Mouse (Mus musculus): Measurements from ENCODE around the gene Glp1r.

The Glp1r gene

DNA sequence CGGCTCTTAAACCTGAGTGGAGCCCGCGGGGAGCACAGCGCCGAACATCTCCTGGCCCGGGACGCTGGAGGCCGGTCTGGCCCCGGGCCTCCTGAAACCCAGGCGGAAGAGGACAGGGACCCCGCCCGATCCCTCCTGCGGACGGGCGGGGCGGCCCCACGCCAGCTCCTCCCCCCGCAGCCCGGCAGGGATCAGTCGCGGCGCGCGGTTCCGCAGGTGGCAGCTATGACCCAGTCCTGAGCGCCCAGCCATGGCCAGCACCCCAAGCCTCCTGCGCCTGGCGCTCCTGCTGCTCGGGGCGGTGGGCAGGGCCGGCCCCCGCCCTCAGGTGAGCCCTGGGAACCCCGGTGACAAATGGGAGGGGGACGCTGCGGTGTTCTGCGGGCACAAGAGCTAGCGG lies at the start of gene Glp1r:
TSS of gene Glp1r (plus strand) at position 191 of the 400 bp plus-strand sequence.
- DNase-seq: no peak

DNA sequence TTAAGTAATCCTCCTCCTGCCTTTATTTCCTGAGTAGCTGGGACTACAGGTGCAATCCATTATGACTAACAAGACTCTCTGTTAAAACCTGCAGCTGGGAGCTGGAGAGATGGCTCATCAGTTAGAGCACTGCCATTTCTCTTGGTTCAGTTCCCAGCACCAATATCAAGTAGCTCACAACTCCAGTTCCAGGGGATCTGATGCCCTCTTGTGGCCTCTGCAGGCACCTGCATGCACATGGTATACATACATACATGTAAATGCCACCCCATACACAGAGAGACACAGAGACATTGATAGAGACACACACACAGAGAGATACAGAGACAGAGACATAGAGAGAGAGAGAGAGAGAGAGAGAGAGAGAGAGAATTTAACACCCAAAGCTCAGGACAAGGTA lies 49.3 kb upstream of the Glp1r start:
- no peak for DNase-seq

DNA sequence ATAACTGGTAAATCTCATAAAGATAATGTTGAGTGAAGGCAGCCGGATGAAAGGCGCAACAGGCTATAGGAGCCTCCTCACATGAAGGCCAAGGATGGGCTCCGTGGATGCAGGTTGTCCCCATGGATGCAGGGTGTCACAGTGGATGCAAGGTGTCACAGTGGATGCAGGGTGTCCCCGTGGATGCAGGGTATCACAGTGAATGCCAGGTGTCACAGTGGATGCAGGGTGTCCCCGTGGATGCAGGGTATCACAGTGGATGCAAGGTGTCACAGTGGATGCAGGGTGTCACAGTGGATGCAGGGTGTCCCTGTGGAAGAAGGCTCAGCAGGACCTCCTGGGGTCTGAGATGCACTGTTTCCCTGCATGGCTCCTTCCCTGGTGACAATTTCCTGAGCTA lies 44.3 kb upstream of the Glp1r start:
- no peak for DNase-seq

DNA sequence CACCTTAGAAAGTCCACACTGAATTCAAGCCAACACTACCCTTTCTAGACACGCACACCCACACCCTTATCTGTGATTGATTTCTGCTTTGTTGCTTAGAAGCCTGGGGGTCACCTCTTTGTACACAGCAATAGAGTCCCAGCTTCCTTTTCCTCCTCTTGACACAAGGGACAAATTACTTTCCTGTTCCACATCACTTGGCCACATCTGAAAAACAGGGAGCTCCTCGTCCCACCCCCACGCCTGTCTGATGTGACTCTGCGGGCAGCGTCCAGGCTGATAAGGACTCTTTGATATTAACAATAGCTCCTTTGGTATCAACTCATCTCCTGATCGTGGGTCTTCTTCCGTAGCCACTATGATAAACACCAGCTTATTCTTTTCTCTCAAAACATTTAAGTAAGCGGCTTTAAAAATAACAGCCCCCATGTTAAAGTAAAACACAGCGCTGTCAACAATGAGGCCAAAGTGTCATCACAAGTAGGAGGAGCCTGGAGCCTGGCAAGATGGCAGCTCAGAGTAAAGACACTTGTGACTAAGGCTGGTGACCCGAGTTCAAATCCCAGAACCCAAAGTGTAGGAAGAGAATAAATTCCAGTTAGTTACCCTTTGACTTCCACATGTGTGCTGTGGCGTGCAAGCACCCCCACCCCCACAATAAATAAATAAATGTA lies 42.9 kb upstream of the Glp1r start:
- no peak for DNase-seq

DNA sequence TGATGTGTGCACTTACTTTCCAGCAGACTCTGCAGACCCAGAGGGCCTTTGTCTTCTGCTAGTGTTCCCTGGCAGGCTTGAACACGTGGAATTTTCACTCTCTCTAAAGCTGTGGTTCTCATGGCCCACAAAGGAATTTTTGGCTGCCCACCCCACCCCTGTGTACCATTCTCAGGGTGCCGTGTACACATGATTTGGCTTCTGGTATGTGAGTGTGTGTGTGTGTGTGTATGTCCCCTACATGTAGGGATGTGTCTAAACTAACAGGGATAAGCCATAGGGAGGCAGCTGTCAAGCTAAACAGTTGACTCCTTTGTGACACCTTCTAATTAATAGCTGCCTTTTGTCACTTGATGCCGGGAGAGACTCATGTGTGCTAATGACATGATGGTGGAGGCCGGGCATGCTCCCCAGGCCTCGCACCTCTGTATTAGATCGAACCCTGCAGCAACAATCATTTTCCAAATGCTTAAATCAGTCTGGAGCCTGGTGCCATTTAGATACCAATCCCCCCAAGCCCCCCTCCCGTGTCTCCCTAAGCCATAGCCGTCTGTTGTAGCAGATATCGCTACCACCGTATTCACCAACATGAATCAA lies 41.5 kb upstream of the Glp1r start:
- no peak for DNase-seq

DNA sequence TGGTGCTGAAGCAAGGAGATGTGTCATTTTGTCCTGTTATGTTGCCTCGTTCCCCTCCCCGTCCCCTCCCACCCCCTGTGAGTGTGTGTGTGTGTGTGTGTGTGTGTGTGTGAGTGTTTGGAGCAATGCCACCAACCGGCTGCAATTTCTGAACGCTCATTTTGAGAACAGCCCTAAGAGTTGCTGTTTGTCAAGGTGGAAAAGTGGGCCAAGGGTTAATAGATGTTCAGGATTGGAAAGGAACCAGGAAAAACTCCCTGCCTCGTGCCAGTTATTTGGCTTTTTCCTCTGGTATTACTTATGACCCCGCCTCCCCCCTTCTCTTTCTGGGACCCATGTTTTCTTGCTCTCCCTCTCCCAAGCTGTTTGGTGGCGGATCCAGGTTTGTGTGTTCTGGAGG lies 41.0 kb upstream of the Glp1r start:
- no peak for DNase-seq

DNA sequence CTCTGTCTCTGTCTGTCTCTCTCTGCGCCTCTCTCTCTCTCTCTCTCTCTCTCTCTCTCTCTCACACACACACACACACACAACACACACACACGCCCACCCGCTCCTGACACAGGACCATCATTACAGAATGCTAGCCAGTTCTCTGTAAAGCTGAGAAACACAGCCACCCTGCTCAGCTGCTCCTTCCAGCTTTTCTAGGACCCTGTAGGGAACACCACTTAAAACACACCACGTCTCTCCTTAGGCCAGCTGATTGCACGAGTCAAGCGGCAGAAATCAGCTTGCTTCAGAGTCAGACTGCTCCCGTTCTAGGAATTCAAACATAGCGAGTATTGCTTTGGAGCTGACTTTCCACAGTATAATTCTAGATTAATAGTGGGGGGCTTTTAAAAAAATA lies 35.3 kb upstream of the Glp1r start:
- no peak for DNase-seq

DNA sequence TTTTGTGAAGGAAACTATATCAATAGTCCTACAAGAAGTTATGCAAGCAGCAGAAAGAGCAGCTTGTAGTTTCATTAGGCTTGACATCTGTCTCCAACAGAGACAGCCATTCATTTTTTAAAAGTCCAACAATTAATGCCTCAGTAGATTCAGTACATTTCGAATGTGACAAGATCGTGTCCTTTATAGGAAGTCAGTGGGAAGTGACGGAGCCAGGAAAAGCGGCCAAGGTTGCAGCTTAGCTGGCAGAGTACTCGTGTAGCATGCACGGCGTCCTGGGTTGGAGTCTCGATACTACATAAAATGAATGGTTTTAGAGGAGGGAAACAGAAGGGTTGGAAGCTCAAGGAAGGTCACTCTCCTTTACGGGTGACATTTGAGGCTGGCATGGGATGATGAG lies 34.7 kb upstream of the Glp1r start:
- DNase-seq: no peak

DNA sequence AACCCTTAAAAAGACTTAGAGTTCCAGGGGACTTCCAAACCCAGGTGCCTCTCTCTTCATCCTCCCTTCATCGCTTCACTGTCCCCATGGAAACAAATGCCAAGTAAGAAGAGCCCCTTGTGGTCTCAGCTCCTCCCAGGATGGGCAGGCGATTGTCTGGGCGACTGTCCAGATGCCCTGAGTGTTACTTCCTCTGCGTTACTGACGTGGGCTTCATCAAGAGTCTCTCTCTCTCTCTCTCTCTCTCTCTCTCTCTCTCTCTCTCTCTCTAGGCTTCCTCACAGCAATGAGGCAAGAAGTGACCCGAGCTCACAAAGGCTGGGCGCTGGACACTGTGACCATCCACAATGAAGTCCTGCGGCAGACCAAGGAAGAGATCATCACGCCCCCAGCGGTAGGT lies 30.6 kb upstream of the Glp1r start:
- no peak for DNase-seq

DNA sequence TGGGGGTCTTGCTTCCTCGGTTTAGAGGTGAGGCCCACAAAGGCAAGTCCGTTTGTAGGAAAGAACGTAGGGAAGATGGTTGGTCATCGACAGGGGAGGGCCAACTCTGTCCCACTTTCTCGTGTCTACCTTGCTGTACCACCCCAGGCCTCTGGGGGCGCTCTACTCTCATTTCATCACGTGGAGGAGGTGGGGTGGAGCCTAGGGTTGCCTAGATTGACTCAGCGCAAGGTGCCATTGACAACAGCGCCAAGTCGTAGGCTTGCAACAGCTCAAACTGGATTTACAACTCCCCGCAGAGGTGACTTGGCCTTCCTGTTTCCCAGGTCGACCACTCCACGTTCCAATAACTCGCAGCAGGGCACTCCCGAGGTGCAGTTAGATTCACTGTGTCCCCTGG lies 27.3 kb upstream of the Glp1r start:
- DNase-seq: no peak

DNA sequence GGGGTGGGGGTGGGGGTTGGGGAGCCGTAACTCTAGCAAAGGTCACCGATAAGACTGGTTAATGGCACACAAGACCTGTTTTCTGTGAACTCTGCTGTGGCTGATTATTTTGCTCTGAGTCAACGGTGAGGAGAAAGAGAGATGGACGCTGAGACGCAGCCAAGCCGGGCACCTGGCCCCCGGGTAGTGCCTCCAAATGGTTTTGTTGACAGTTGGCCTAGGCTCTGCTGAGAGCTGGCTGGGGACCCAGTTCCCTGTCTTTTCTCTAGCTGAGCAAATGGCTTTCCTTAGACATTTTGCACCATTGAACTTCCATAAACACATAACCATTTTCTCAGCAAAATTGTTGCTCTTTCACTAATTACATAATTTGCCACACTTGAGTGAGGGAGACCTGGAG lies 24.2 kb upstream of the Glp1r start:
- no peak for DNase-seq

DNA sequence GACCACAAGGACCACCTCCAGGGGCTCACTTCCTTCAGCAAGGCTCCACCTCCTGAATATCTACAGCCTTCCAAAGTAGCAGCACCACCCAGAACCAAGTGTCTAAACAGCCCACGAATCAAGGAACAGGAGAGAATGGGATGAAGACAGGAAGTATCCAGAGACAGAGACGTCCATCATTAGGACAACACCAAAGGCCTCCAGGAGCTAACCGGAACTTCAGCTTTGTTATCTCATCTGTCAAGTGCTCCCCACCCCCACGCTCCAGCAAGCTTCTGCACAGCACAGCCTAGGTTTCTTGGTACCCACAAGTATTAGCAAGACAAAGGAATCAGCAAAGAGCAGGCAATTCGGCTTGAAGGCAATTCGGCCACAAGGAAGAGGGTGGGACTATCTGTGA lies 23.0 kb upstream of the Glp1r start:
- no peak for DNase-seq

DNA sequence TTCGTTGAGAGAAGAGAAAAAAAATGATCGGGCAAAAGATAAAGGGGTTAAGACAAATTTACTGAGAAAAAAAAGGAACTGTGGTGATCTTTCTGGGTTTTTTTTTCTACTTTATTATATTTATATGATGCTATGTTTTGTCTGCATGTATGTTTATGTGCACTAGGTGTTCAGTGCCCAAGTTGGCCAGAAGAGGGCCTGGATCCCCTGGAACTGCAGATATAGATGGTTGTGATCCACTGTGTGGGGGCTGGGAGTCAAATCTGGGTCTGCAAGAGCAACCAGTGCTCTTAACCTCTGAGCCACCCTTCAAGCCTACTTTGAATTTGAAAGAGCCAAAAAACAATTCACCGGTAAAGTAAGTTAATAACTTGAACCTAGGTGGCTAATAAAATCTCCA lies 21.2 kb upstream of the Glp1r start:
- no peak for DNase-seq

DNA sequence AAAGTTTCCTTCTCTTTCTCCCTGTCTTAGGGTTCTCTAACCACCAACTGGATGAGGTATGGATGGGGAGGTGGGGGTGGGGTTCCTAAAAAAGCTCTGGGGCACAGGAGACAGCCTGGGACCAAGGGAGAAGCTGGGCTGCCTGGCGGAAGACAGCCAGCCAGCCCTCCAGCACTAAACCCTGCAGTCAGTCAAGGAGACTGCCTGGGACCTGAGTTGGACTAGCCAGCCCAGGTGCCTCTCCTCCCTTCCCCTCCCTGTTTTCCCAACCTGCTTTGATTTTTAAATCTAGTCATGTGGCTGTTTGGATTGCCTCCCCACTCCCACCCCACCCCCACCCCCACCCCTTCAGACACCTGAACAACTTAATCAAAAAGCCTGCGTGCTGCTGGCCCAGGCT lies 20.6 kb upstream of the Glp1r start:
- DNase-seq: no peak

DNA sequence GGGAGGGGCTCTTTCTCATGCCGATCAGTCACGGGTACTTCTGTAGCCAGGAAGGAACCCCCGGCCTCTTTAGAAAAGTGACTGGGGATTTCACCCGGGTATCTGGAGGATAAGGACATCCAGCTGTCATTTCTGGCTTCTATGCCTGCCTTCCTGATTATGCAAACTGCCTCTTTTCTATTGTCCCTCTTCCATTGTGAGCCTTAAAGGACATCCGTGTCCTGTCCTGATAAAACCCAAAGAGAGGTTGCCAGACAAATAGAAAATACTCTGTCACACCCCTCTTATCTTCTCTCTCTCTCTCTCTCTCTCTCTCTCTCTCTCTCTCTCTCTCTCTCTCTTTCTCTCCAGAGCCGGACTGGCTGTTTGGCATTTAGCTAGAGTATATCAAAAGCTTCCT lies 19.4 kb upstream of the Glp1r start:
- no peak for DNase-seq

DNA sequence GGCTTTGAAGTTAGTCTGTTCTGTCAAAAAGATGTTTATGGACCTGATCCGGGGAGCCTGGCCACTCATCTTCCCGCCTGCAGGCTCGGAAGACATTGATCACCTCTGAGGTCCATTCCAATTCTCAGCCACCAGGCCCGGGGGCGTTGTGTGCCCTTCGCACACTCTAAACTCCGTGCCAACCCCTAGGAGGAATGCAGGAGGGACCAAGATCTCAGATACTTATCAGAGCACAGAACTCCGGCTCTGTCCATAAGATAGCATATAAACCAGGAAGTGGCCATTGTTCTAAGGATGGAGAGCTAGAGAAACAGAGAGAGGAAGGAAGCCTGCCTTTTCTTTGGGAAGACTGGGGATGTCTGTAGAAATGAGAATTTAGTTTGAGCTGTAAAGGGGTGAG lies 18.1 kb upstream of the Glp1r start:
- DNase-seq: no peak

DNA sequence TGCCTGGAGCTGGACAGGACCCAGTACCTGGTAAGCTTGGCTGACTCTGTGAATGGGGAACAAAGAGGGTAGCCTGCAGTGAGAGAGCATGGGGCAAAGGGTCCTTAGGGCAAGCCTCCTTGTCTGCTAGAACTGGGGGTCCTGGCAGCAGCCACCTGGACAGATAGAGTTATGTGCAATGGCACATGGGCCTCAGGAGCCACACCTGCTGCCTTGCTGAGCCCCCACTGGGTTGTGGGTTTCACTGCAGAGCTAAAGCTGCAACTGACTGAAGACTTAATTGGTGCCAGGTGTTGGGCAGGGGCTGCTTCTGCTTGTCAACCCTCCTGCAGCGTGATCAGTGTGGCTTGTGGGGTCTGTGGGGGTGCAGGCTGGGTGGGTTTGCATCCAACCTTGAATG lies 9.5 kb upstream of the Glp1r start:
- no peak for DNase-seq

DNA sequence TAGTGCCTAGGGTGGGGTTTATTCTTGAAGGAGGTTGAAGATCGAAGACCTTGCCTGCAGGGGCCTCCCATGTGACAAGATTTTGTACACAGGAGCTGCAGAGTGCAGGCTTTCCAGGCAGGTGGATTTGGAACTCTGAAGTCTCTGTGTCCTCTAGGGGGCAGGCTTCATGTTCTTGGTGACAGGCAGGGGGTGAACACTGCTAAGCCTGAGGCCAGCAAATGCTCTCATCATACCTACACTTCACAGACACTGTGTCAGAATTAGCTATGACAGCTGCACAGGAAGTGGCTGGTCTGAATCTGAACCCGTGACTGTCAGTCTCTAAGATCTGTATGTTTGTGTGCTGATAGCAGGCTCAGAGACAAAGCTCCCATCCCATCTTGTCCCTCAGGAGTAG lies 8.9 kb upstream of the Glp1r start:
- DNase-seq: no peak

DNA sequence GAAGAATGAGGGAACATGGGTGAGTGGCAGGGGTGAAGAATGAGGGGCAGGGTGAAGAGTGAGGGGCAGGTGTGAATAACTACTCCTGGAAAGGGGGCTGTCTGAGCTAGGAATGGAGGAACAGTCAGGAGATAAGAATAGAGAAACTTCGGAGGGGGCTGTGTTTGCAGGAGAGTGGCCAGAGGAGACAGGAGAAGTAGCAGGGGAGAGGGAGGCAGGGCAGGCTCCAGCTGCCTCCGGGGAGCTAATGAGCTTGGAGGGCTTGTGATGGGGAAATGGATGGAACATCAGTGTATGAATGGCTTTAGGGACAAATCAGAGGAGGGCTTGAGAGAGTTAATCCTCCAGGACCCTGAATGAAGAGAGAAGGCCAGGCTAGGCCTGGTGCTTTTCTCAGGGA lies 4.5 kb upstream of the Glp1r start:
- no peak for DNase-seq

DNA sequence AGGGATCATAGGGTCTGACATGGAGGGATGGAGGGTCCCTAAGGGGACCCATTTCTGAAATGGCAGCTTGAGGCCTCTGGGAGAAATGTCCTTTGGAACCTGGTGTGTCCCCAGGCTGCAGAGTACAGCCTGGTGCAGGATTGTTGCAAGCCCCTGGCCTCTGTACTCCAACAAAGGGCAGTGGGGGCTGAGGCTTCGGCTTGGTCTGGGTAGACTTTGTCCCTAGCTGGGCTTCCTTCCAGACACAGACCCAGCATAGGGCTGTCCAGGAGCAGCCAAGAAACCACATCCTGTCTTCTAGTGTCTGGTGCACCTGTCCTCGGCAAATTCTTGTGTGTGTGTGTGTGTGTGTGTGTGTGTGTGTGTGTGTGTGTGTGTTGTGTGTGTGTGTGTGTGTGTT lies 2.5 kb downstream of the Glp1r start:
- no peak for DNase-seq

DNA sequence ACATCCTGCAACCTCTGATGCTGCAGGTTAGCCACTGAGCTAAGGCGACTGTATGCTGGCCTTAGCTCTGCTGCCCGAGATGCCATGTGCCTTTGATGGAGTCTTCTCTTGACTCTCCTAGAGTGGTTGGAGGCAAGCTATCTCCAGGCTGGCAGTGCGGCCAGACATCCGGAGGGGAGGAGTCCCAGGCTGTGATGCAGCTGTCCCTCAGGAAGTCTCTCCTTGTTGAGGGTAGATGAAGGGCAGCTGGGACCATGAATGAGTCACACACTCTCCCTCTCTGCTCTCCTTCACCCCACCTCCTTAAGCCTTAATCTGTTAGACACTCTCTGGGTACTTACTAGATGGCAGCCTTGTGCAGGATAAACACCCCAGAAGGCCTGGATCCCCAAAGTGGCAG lies 6.0 kb downstream of the Glp1r start:
- DNase-seq: no peak

DNA sequence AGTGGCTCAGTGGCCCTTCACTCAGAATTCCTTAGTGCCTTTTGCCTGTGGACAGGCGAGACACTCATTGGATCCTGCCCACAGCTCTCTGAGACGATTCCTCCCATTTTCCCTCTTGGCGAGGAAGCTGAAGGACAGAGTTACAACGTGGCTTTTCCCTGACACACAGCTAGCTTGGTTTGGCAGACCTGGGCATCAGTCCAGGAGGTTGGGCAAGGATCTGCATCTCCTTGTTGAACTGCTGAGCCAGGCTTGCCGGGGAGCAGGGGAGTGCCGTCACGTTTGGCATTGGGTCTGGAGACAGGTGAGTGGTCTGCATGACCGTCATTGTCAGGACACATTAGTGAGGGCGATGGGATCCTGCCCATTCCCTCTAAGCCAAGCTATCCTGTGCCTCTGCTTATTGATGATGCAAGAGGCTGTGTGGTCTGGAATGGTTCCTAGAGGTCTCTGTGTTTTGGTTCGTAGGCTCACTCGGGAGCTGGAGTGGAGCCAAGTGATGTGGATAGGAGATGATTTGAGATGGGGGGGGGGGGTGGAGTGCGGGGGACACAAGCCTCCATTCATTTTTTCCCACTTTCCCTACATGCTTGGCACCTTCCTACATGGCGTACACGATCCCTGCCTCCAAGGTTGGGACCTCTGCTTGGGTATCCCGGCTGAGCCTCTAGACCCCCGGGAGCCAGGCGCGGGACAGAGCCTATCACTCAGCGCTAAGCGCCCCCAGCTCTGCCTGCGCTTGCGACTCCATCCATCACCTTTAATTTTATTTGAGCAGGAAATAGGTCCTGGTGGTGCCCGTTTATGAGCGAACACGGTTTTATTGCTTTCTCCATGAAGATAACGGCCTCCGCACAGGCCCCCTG lies 9.5 kb downstream of the Glp1r start:
- DNase-seq: no peak

DNA sequence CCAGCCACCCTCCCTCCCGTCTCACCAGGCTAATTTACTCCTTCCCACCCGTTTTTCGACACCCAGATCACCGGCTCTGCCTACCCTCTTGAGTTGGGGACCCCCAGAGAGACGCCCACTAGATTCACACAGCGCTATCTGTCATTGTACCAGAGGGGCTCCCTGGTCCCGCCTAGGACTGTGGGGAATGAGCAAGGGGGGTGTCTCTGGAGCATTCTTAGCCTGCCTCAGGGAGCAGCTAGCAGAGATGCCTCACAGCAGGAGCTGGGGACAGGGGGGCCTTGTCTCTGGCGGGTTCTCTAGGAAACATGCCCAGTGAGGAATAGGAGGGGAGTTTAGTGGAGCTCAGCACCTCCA lies 10.1 kb downstream of the Glp1r start:
- no peak for DNase-seq

DNA sequence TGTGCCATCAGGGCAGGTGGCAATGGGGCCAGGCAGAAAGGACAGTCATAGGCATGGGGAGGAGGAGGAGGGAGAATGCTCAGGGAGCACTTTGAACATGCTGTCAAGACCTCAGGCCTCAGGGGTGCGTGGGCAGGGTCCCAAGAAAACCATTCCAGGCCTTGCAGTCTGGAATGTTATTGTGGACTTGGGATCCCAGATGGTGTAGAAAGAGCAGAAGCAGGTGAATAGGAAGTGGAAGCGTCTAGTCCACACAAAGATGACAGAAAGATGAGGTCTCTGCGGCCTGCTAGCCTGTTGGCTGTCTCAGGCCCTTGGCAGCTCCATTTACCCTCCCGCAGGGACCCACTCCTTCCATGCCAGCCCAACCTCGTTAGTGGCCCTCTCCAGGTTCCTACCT lies 10.9 kb downstream of the Glp1r start:
- no peak for DNase-seq

All from spleen, adult 18-20 months (tissue).